Mouse (Mus musculus) Patski (cell line): ENCODE results near the gene Dip2a. TPM values are rescaled to one million over a fixed set of nuclear protein-coding genes. Genes with fewer than 3 reads are reported as not detected.

Experiments used
- ATAC-seq: fragments of 100-300 bp; one replicate; pipeline ENCODE4 v1.8.0; 2021
- CTCF ChIA-PET: fragments of 350-600 bp; sonication (Branson Sonifier 250); formaldehyde crosslinking; loops from one replicate; lab custom pipeline; 2022; ENCODE audit warnings: inconsistent platforms; lab: Charles Lee
- POLR2A ChIA-PET: fragments of 350-600 bp; sonication (Branson Sonifier 250); formaldehyde crosslinking; loops from one replicate; lab custom pipeline; 2022; ENCODE audit warnings: antibody characterized with exemption, inconsistent platforms; lab: Charles Lee
- DNase-seq: peaks from one replicate; pipeline ENCODE4 v3.0.0-alpha.2; 2011; ENCODE audit warnings: low read depth, low spot score
- H3K27me3 ChIP-seq: fragments of 371-371 bp; one replicate; pipeline ENCODE4 v1.5.1; 2021
- CTCF ChIP-seq: fragments of 100-300 bp; IDR thresholded peaks from one replicate; pipeline ENCODE4 v1.5.1; 2021
- in situ Hi-C: fragments of 300-500 bp; cut with MboI; formaldehyde crosslinking; loops from 3 replicates; pipeline ENCODE4 v1.11.1; 2018; ENCODE audit warnings: low pct_unique_long_range_greater_than_20kb, mixed read lengths
- polyA plus RNA-seq: library from polyadenylated mRNA; unstranded; gene quantifications from one replicate; pipeline ENCODE4 v1.2.3, GENCODE M21; 2021

The Dip2a gene
- polyA plus RNA-seq, 1 experiment from 2014 or later = 47.9 TPM

GRCm38 (mm10) chr10:76248647-76248968, 96.5 kb downstream of the Dip2a start:
- in situ Hi-C loops = no loop called here
- ATAC-seq (no peak), DNase-seq (no peak)
- H3K27me3 ChIP-seq = no peaks in the 10 kb centered on the region
- POLR2A ChIA-PET = no interaction called here
- CTCF ChIA-PET = no interaction called here
- TF ChIP-seq CTCF = no peak

GRCm38 (mm10) chr10:76247960-76248646, 97.0 kb downstream of the Dip2a start:
- DNase-seq = no peak
- POLR2A ChIA-PET = no interaction called here
- ATAC-seq = no peak
- no peak for TF ChIP-seq CTCF
- in situ Hi-C loops = no loop called here
- H3K27me3 ChIP-seq = no peaks in the 10 kb centered on the region
- CTCF ChIA-PET = interaction anchor here (1.4 to 1.5 kb wide), 2 partner anchors 9 kb away, joined by 5 to 6 read pairs; no protein-coding TSS in a partner anchor

- no peak for DNase-seq
- CTCF ChIA-PET = interaction anchor here (1.5 kb wide), 1 partner anchor 8 kb away, joined by 6 read pairs; no protein-coding TSS in a partner anchor
These were observed 98.5 kb downstream of the Dip2a start for GRCm38 (mm10) chr10:76246601-76247000.

GRCm38 (mm10) chr10:76245106-76245505, 100.0 kb downstream of the Dip2a start:
- no peak for TF ChIP-seq CTCF
- ChIA-PET POLR2A (no interaction called here), CTCF (no interaction called here)
- no peaks in the 10 kb centered on the region for H3K27me3 ChIP-seq
- in situ Hi-C loops = no loop called here
- no peak for DNase-seq
- no peak for ATAC-seq

More at GRCm38 (mm10) chr10:76246601-76247000, 98.5 kb downstream of the Dip2a start:
- in situ Hi-C loops = no loop called here
- no peak for ATAC-seq
- no peaks in the 10 kb centered on the region for H3K27me3 ChIP-seq
- TF ChIP-seq CTCF = no peak
- POLR2A ChIA-PET = no interaction called here

- TF ChIP-seq CTCF = no peak
- ATAC-seq (no peak), DNase-seq (no peak)
- in situ Hi-C loops = no loop called here
- ChIA-PET POLR2A (no interaction called here), CTCF (interaction anchor here (1.2 to 2.1 kb wide), 3 partner anchors 8 to 22 kb away, joined by 3 to 6 read pairs (median 4); no protein-coding TSS in a partner anchor)
- no peaks in the 10 kb centered on the region for H3K27me3 ChIP-seq
These were observed 105.7 kb downstream of the Dip2a start for GRCm38 (mm10) chr10:76239401-76239800.

- in situ Hi-C loops = no loop called here
- no peak for TF ChIP-seq CTCF
- DNase-seq (peak; percentile 63), ATAC-seq (peak; percentile 91)
- H3K27me3 ChIP-seq = no peaks in the 10 kb centered on the region
- POLR2A ChIA-PET = interaction anchor here (0.6 kb wide), 1 partner anchor 109 kb away, joined by 4 read pairs; no protein-coding TSS in a partner anchor
- CTCF ChIA-PET = interaction anchor here (0.6 to 2.1 kb wide), 3 partner anchors 10 to 15 kb away, joined by 3 to 6 read pairs (median 3); no protein-coding TSS in a partner anchor
These were observed 107.5 kb downstream of the Dip2a start, which contains the start of gene Prmt2 for GRCm38 (mm10) chr10:76237341-76238225. Gene Prmt2, minus strand, starts transcription at chr10:76237865.

- TF ChIP-seq CTCF = no peak
- ATAC-seq (no peak), DNase-seq (no peak)
- in situ Hi-C loops = no loop called here
- POLR2A ChIA-PET = no interaction called here
- no peaks in the 10 kb centered on the region for H3K27me3 ChIP-seq
- CTCF ChIA-PET = no interaction called here
These were observed 115.5 kb downstream of the Dip2a start for GRCm38 (mm10) chr10:76229627-76230026.

GRCm38 (mm10) chr10:76225944-76226343, 119.1 kb downstream of the Dip2a start:
- TF ChIP-seq CTCF = no peak
- H3K27me3 ChIP-seq = no peaks in the 10 kb centered on the region
- POLR2A ChIA-PET = interaction anchor here (0.6 kb wide), 1 partner anchor 465 kb away, joined by 3 read pairs; no protein-coding TSS in a partner anchor
- in situ Hi-C loops = no loop called here
- CTCF ChIA-PET = no interaction called here
- DNase-seq (no peak), ATAC-seq (no peak)

GRCm38 (mm10) chr10:76218240-76218639, 126.9 kb downstream of the Dip2a start:
- DNase-seq = no peak
- ChIA-PET CTCF (no interaction called here), POLR2A (no interaction called here)
- no peak for TF ChIP-seq CTCF
- in situ Hi-C loops = no loop called here
- no peaks in the 10 kb centered on the region for H3K27me3 ChIP-seq
- ATAC-seq = no peak

GRCm38 (mm10) chr10:76217056-76217455, 128.0 kb downstream of the Dip2a start:
- TF ChIP-seq CTCF = no peak
- POLR2A ChIA-PET = no interaction called here
- in situ Hi-C loops = no loop called here
- CTCF ChIA-PET = no interaction called here
- no peaks in the 10 kb centered on the region for H3K27me3 ChIP-seq
- DNase-seq (no peak), ATAC-seq (no peak)
